Mouse (Mus musculus) c-Kit-positive CD71-positive TER-119-negative erythroid progenitor cells, embryonic 14.5 days (primary cell): ENCODE data around the gene Vmn2r27.

Experiments used
- DNase-seq: peaks from one replicate; pipeline ENCODE4 v3.0.0-alpha.2; 2013; ENCODE audit warnings: low read depth

The Vmn2r27 gene

DNA sequence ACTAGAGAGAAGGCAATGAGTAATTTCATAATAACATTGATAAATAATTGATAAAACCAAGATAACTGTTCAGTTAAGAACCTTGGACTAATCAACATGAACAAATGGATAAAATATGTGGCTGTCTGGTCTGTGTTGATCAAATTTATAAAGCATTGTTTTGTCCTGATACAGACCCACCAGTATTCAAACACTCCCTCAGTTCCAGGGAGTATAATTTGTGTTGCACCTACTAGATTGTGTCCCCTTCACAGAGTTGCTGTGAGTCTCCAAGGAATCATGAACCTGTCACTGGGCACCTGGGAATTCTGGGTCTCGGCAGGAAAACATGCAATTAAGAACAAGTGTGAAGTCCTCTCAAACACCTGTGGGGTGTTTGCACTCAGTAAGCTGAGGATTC lies at the start of gene Vmn2r27:
TSS of gene Vmn2r27 (minus strand) at position 101 of the 400 bp plus-strand sequence.
- DNase-seq: no peak

DNA sequence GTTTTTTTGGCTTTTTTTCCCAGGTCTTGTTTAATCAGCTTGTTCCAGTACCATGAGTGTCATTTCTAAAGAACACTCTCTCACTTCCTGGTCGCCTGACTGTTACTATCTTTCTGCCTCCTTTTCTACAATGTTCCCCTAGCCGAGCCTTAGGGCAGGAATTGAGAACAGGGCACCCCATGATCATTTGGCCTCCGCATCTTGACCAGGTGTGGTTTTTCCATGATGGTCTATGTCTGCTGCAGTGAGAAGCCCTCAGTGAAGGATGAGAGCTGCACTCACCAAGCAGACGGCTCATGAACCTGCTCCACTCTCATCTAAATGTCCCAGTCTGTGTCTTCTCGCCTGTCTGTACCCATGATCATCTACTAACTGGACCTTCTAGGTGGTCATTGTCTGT lies 46.6 kb upstream of the Vmn2r27 start:
- DNase-seq: no peak

DNA sequence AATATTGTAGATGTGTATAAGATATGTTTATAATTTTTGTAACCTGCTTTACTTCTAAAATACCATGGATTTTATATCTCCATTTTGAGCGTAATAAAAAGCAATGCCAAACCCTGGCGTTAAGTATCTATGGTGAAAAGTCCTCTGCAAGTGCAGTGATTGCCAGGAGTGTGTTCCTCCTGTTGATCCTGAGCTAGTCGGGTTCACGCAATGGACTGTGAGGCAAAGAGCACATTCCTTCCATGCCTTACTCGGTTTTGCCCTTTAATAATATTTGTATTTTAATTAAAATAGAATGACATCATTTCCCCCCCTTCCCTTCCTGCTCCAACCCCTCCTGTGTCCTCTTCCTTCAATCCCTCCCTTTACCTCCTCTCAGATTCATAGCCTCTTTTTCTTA lies 46.0 kb upstream of the Vmn2r27 start:
- DNase-seq: no peak

DNA sequence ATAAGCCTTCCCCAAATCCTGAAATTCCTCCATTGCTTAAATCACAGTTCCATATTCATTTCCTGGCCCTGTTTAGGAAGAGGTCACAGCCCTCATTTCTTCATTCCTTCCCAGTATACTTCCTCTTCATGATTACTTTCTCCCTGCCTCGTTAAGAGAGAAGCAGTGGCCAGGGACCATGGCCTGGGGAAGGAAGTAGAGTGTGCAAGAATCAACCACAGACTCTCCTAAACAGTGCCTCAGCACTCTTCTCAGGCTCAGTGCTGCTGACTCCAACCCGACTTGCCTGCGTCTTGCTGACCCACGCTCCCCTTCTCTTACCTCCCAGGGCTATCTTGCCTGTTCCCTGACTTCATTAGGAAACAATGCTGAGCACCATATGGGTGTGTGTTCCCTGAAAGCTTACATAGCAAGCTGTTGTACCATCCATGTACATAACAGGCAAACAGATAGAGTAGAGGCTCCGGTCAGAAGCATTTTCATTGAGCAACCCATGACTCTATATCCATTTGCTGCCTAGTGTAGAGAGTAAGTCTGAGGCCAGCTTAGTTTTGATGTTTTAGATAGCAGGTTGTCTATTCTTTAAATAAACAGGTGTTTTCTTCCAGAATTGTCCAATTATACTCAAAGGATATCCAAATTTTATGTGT lies 41.7 kb upstream of the Vmn2r27 start:
- no peak for DNase-seq

DNA sequence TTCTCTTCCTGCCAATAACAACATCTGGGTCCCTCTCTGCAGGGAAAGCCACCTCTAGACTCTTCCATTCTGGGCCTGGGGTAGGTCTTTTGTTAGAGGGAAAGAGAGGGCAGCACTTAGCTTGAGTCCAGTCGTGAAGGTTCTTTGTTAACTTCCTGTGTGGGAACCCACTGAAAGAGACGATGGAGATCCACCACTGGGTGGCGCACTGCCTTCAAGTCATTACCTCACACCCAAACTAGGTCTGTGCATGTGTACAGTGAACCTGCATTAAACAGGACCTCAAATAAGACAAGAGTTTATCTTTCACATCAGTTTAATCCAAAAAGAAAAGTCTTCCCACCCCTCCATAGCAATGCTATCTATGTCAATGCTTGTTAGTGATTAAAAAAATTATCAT lies 31.0 kb upstream of the Vmn2r27 start:
- DNase-seq: peak; percentile 56

DNA sequence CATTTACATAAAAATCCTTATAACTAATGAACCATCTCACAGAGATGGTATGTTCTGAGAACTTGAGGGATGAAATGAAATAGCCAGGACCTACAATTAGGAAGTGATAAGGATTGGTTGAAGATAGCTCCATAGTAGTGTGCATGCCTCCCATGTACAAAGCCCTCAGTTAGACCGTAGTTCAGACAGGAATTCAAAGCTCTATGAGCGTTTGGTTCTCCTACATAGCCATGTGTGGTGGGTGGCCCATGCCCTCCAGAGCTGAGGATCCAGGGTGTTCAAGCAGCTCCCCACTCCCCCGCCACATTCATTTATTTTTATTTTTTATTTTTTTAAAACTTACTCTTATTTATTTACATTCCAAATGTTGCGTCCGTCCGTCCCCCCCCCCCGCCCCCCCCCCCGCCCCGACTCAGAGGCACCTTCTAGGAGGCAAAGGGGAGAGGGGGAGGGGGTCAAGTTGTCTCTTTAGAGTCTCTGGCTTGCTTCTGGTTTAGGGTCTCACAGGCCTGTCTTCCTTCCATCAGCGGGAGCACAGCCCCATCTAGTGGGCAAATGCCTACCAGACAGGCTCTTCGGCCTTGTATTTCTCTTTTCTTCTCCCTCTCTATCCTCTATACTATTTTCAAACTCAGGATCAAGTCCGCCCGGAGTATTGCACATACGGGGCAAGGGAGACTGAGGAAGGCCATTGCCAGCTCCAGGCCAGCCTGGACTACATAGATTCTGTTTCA lies 28.7 kb upstream of the Vmn2r27 start:
- peak; percentile 44 for DNase-seq

DNA sequence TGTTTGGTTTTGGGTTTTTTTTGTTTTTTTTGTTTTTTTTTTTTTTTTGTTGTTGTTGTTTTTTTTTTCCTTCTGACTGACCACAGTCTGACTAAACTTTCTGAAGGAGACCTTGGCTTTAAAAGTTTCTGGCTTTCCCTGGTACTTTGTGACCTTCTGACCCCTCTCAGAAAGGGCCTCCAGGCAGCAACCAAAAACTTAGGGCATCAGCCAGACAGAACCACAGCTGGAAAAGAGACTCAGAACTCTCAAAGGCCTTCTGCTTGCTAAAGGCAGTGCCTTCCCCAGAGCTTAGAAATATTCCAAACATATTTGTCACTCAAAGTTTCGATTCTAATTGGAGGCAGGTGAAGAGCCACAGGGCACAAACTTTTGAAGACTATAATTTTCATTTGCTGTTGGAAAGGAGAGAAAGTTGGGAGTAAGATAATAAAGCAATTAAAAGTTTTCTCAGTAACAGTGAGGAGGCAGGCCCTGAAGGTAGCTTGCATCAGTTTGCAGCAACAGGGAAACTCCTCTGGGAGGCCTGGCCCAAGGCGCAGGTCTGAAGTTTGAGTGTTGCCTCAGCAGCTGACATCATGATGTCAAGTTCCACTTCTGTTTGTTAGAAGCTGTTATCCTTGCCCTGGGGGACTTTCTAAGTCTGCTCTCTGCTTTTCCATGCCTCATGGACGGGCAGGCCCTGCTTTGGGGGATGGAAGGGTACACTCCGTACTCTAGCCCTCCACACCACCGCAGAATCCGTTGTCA lies 24.2 kb upstream of the Vmn2r27 start:
- DNase-seq: no peak

DNA sequence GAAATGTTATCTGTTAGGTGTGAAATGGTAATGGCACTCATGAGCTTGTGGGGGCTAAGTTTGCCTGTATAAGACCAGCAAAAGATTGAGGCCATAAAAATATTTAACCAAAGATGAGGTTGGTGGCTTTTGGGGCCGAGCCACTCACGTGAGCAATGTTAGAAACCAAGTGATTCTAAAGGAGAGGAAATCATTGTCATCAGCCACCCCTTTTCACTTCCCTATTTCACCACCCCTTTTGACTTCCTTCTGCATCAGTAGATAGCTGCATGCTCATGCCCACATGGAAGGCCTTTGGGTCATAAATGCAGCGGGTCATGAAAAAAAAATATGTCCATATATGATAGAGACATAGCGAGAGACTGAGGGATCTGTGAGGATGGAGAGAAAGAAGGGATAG lies 29.5 kb downstream of the Vmn2r27 start:
- no peak for DNase-seq

DNA sequence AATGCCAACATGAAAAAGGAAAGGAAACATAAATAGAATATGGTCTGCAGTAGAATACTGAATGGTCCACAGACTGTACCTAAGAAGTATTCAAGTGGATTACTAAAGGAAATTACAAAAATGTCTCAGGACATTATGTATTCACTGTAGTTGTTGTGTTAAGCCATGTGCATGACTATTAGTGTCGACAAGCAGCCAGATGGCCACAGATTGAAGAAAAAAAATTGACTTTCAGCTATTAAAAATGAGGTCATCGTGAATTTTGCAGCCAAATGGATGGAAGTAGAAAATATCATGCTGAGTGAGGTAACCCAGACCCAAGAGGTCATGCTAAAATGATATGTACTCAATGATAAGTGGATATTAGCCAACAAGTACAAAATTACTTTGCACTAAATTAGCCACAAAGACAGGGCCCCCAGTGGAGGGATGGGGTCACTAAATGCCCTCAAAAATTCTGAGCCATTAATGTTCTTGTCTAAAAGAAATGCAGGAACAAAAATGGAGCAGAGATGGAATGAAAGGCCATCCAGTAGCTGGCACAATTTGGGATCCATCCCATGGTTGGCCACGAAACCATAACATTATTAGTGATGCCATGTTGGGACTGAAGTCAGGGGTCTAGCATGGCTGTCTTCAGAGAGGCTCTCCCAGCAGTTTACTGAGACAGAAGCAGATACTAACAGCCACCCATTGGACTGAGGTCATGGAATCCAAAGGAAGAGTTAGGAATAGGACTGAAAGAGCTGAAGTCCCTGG lies 63.0 kb downstream of the Vmn2r27 start:
- DNase-seq: no peak

DNA sequence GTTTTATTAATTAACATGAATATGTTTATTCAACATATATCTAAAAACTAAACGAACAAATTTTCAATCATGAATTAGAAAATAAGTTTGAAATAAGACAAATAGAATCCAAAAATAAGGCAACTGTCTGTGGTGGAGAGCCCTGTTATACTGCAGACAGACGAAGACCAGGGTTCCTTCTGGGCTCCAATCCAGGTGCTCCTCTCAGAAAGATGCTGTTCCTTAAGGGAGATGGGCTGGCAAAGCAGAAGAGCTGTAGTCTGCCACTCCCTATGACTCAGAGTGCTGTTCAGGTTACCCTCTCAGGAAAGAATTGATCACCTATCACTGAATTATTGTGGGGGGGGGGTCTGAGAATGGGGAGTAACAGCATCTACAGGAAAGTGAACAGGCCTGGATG lies 65.1 kb downstream of the Vmn2r27 start:
- DNase-seq: no peak

DNA sequence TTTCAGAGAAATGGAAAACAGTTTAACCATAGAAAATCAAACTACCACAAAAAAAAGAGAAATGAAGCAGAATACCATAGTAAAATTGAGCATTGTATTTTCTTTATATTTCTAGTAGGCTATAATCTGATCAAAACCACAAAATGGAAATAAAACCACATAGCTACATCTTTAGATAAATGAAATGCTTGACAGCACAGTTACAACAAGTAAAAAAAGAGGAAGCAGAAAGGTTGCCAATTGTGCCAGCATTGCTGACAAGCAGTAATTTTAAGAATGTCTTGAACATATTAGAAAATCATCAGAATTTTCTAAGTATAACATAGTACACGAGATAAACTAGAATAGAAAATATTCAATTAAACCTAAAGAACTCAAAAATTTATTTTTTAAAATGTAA lies 81.8 kb downstream of the Vmn2r27 start:
- DNase-seq: no peak
